Mouse (Mus musculus): ENCODE data around the gene Pms2. TPM values are rescaled to one million over a fixed set of nuclear protein-coding genes. Genes with fewer than 3 reads are reported as not detected.
A peak's percentile ranks its signal among the peaks of the same experiment; 100 is the strongest.

Pms2 gene
- polyA plus RNA-seq, 1 experiment: 3.9 TPM

GRCm38 (mm10) chr5:143893396-143893795 lies 16.4 kb upstream of the Pms2 start:
- H3K4me1 ChIP-seq (ENCODE audit: control insufficient read depth, insufficient read depth, insufficient read length): no peaks in the 10 kb centered on the region
- H3K36me3 ChIP-seq (ENCODE audit: control insufficient read depth, insufficient read depth, low read length): peaks cover 42% of the 10 kb centered on the region
- TF ChIP-seq POLR2A (IDR thresholded peaks at IDR 0.05; ENCODE audit: low read depth, low read length) (no peak), CTCF (IDR thresholded peaks at IDR 0.05; ENCODE audit: extremely low read depth, insufficient read depth, insufficient read length, insufficient replicate concordance) (no peak)
- no peak for DNase-seq (ENCODE audit: low read depth in 1 of 2, low spot score in 2 of 2)
- H3K27ac ChIP-seq (ENCODE audit: insufficient read depth, low read length): no peak overlapping the region
- H3K4me3 ChIP-seq (ENCODE audit: extremely low read depth, insufficient read depth, insufficient read length): no peak overlapping the region
- H3K27me3 ChIP-seq (ENCODE audit: control insufficient read depth, insufficient read depth, low read length): no peaks in the 10 kb centered on the region
- 44% methylated on average over 5 of the region's 5 CpGs for WGBS

GRCm38 (mm10) chr5:143897635-143898330 lies 12.0 kb upstream of the Pms2 start, which contains the start of gene Ankrd61:
Gene Ankrd61, minus strand, starts transcription at chr5:143897685.
- TF ChIP-seq POLR2A (IDR thresholded peaks at IDR 0.05; ENCODE audit: low read depth, low read length): no peak
- TF ChIP-seq CTCF (IDR thresholded peaks at IDR 0.05; ENCODE audit: extremely low read depth, insufficient read depth, insufficient read length, insufficient replicate concordance): no peak
- no peak within 1 kb of the TSS for H3K27ac ChIP-seq (ENCODE audit: insufficient read depth, low read length)

GRCm38 (mm10) chr5:143902111-143902510 lies 7.7 kb upstream of the Pms2 start:
- no peak overlapping the region; the same call in 1 of the 2 replicates for H3K27ac ChIP-seq (ENCODE audit: insufficient read depth, low read length)
- 85% methylated on average over 3 of the region's 3 CpGs for WGBS
- TF ChIP-seq POLR2A (IDR thresholded peaks at IDR 0.05; ENCODE audit: low read depth, low read length) (no peak), CTCF (IDR thresholded peaks at IDR 0.05; ENCODE audit: extremely low read depth, insufficient read depth, insufficient read length, insufficient replicate concordance) (no peak)
- H3K4me3 ChIP-seq (ENCODE audit: extremely low read depth, insufficient read depth, insufficient read length): no peak overlapping the region
- no peaks in the 10 kb centered on the region for H3K4me1 ChIP-seq (ENCODE audit: control insufficient read depth, insufficient read depth, insufficient read length)
- no peak for DNase-seq (ENCODE audit: low read depth in 1 of 2, low spot score in 2 of 2)
- H3K27me3 ChIP-seq (ENCODE audit: control insufficient read depth, insufficient read depth, low read length): no peaks in the 10 kb centered on the region
- peaks cover 43% of the 10 kb centered on the region for H3K36me3 ChIP-seq (ENCODE audit: control insufficient read depth, insufficient read depth, low read length)

More at GRCm38 (mm10) chr5:143897635-143898330, 12.0 kb upstream of the Pms2 start, which contains the start of gene Ankrd61:
- DNase-seq (ENCODE audit: low read depth in 1 of 2, low spot score in 2 of 2): no peak
- 96% methylated on average over 14 of the region's 14 CpGs for WGBS
- Histone ChIP-seq H3K36me3 (ENCODE audit: control insufficient read depth, insufficient read depth, low read length) (peaks cover 39% of the 10 kb centered on the region), H3K4me1 (ENCODE audit: control insufficient read depth, insufficient read depth, insufficient read length) (no peaks in the 10 kb centered on the region), H3K27me3 (ENCODE audit: control insufficient read depth, insufficient read depth, low read length) (no peaks in the 10 kb centered on the region), H3K4me3 (ENCODE audit: extremely low read depth, insufficient read depth, insufficient read length) (no peak within 1 kb of the TSS)

DNA sequence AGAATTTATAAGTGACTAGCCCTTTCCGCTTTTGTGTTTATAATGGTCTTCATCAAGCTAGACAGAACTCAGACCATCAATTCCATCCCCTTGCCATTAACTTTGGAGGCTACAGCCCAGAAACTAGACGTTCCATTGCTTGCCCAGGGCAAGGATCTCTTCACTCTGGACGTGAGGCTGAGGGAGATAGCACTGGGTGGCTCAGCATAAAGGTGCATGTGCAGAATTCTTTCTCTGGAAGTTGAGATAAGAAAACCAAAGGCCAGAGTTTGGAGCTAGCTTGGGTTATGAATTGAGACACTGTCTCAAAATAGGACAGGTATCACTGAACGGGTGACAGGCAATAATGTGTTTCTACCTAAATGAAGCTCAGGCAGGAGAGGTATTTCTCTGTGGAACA lies 6.0 kb upstream of the Pms2 start:
- no peaks in the 10 kb centered on the region for H3K4me1 ChIP-seq (ENCODE audit: control insufficient read depth, insufficient read depth, insufficient read length)
- no peak overlapping the region for H3K4me3 ChIP-seq (ENCODE audit: extremely low read depth, insufficient read depth, insufficient read length)
- DNase-seq (ENCODE audit: low read depth in 1 of 2, low spot score in 2 of 2): no peak
- TF ChIP-seq POLR2A (IDR thresholded peaks at IDR 0.05; ENCODE audit: low read depth, low read length) (no peak), CTCF (IDR thresholded peaks at IDR 0.05; ENCODE audit: extremely low read depth, insufficient read depth, insufficient read length, insufficient replicate concordance) (no peak)
- WGBS: 88% methylated on average over 4 of the region's 4 CpGs
- H3K27ac ChIP-seq (ENCODE audit: insufficient read depth, low read length): no peak overlapping the region
- H3K36me3 ChIP-seq (ENCODE audit: control insufficient read depth, insufficient read depth, low read length): peaks cover 33% of the 10 kb centered on the region
- H3K27me3 ChIP-seq (ENCODE audit: control insufficient read depth, insufficient read depth, low read length): no peaks in the 10 kb centered on the region

DNA sequence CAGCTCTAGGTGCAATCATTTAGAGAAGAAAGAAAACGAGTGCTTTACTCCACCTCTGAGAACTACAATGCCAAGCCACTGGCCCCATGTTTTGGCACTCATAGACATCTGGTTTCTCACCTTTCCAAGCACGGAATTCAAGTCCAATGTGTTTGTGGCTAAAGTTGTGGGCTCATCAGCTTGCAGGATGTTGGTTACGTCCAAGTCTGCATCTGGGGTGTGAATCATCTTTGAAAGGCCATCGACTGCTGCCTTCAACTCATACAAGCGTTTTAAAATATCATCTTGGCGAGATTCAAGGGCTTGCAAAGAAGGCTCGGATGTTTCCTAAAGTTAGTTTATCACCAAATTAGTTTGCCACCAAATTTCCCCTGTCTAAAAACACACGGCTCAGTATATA lies 3.3 kb upstream of the Pms2 start:
- H3K27ac ChIP-seq (ENCODE audit: insufficient read depth, low read length): no peak overlapping the region
- no peak for DNase-seq (ENCODE audit: low read depth in 1 of 2, low spot score in 2 of 2)
- WGBS: 88% methylated on average over 8 of the region's 8 CpGs

DNA sequence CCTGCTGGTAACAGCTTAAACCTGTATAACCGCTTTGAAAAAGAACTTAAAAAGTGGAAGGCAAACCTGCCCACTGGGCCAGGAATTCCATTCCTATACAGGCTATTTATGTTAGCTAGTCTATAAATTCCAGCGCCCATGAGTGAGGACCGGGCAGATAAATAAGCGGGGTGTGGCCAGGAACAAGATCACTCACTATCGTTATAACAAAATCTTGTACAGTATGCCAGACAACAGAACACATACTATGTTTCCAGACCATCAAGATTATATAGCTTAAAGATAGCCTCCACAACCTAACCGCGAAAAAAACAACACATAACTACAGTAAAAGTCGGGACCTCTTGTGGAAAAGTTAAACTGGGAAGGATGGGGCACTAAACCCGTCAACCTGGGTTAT lies 838 bp upstream of the Pms2 start:
- no peaks in the 10 kb centered on the region for H3K27me3 ChIP-seq (ENCODE audit: control insufficient read depth, insufficient read depth, low read length)
- peak overlapping the region; percentile 77 for H3K27ac ChIP-seq (ENCODE audit: insufficient read depth, low read length)
- H3K4me3 ChIP-seq (ENCODE audit: extremely low read depth, insufficient read depth, insufficient read length): peak overlapping the region; percentile 80
- no peak for DNase-seq (ENCODE audit: low read depth in 1 of 2, low spot score in 2 of 2)
- peaks cover 5% of the 10 kb centered on the region for H3K36me3 ChIP-seq (ENCODE audit: control insufficient read depth, insufficient read depth, low read length)
- no peaks in the 10 kb centered on the region; the same call in none of the 2 replicates for H3K4me1 ChIP-seq (ENCODE audit: control insufficient read depth, insufficient read depth, insufficient read length)
- TF ChIP-seq POLR2A (IDR thresholded peaks at IDR 0.05; ENCODE audit: low read depth, low read length): no peak
- TF ChIP-seq CTCF (IDR thresholded peaks at IDR 0.05; ENCODE audit: extremely low read depth, insufficient read depth, insufficient read length, insufficient replicate concordance): no peak
- WGBS: 2% methylated on average over 9 of the region's 9 CpGs

More for the DNA sequence above, 3.3 kb upstream of the Pms2 start:
- TF ChIP-seq CTCF (IDR thresholded peaks at IDR 0.05; ENCODE audit: extremely low read depth, insufficient read depth, insufficient read length, insufficient replicate concordance) (no peak), POLR2A (IDR thresholded peaks at IDR 0.05; ENCODE audit: low read depth, low read length) (no peak)
- H3K36me3 ChIP-seq (ENCODE audit: control insufficient read depth, insufficient read depth, low read length): peaks cover 20% of the 10 kb centered on the region
- H3K4me3 ChIP-seq (ENCODE audit: extremely low read depth, insufficient read depth, insufficient read length): no peak overlapping the region
- H3K4me1 ChIP-seq (ENCODE audit: control insufficient read depth, insufficient read depth, insufficient read length): no peaks in the 10 kb centered on the region; the same call in none of the 2 replicates
- no peaks in the 10 kb centered on the region for H3K27me3 ChIP-seq (ENCODE audit: control insufficient read depth, insufficient read depth, low read length)

GRCm38 (mm10) chr5:143916221-143916620 lies 6.5 kb downstream of the Pms2 start:
- Histone ChIP-seq H3K27ac (ENCODE audit: insufficient read depth, low read length) (no peak overlapping the region), H3K27me3 (ENCODE audit: control insufficient read depth, insufficient read depth, low read length) (no peaks in the 10 kb centered on the region), H3K4me3 (ENCODE audit: extremely low read depth, insufficient read depth, insufficient read length) (no peak overlapping the region), H3K36me3 (ENCODE audit: control insufficient read depth, insufficient read depth, low read length) (peaks cover 24% of the 10 kb centered on the region), H3K4me1 (ENCODE audit: control insufficient read depth, insufficient read depth, insufficient read length) (no peaks in the 10 kb centered on the region)
- DNase-seq (ENCODE audit: low read depth in 1 of 2, low spot score in 2 of 2): no peak
- 93% methylated on average over 9 of the region's 9 CpGs for WGBS
- no peak for TF ChIP-seq CTCF (IDR thresholded peaks at IDR 0.05; ENCODE audit: extremely low read depth, insufficient read depth, insufficient read length, insufficient replicate concordance)
- TF ChIP-seq POLR2A (IDR thresholded peaks at IDR 0.05; ENCODE audit: low read depth, low read length): no peak

Data from spleen, adult 2 months (tissue).